Mouse (Mus musculus): ENCODE results near the gene Eif1ad.

GRCm38 (mm10) chr19:5353609-5354008, 12.9 kb upstream of the Eif1ad start:
- TF ChIP-seq POLR2A (IDR thresholded peaks at IDR 0.05; ENCODE audit: borderline replicate concordance, control insufficient read depth, low read depth, low read length), result no peak
- no peak for TF ChIP-seq CTCF (IDR thresholded peaks at IDR 0.05; ENCODE audit: control insufficient read depth, insufficient read depth, low read length)
